Mouse (Mus musculus): ENCODE data around the gene Arhgef28.
"Not testable (repeated sequence)": the region's sequence is repeated elsewhere in the genome, so short reads cannot be mapped to it uniquely, and the experiment has no call there.

Gene Arhgef28

DNA sequence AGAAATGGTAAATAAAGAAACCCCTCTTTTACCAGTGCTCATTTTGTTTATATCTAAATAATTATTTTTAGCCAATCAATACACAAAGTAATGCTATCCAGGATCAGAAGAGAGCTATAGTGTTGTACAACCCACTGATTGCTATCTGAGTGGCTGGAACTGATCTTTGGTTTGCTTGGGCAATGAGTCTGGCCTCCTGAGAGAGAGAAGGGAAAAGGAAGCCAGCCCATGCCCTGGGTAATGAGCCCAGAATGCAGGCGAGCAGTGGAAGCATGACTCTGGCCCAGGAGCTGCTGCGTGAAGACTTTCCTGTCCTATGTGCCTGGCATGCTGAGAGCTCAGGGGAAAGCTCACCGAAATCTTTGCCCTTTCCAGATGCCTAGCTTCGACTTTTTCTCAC lies 83.5 kb downstream of the Arhgef28 start:
- no peak for DNase-seq

DNA sequence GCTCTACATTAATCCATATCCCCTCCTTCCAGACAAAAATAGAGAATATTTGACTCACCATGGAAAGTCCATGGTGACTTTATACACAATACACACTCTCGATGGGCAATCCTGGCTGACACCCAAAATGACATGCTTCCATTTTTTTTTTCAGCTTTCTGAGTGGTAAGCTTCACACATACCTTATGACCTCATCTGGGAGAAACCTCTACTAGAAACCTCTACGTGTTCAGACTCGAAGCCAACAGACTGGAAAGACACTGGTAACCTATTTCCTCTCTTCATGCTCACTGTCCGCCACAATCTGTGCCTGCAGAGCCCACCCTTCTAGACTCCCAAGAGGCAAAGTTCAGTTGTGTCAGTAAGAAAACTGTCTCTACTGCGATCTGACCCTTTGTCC lies 84.2 kb downstream of the Arhgef28 start:
- no peak for DNase-seq

DNA sequence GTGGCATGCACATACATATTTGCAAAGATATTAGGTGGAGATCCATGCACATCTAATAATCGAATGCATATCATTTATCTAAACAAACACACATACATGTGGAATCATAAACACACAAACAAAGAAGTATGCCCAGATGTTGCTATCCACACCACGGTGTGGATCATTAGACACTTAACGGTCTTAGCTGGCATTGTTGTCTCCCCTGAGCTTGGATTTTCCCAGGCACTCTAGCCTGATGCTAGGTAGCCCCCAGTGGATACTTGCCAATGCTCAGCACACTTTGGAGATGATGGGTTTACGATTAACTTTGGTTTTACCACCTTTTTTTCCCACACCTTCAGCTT lies 85.1 kb downstream of the Arhgef28 start:
- no peak for DNase-seq

DNA sequence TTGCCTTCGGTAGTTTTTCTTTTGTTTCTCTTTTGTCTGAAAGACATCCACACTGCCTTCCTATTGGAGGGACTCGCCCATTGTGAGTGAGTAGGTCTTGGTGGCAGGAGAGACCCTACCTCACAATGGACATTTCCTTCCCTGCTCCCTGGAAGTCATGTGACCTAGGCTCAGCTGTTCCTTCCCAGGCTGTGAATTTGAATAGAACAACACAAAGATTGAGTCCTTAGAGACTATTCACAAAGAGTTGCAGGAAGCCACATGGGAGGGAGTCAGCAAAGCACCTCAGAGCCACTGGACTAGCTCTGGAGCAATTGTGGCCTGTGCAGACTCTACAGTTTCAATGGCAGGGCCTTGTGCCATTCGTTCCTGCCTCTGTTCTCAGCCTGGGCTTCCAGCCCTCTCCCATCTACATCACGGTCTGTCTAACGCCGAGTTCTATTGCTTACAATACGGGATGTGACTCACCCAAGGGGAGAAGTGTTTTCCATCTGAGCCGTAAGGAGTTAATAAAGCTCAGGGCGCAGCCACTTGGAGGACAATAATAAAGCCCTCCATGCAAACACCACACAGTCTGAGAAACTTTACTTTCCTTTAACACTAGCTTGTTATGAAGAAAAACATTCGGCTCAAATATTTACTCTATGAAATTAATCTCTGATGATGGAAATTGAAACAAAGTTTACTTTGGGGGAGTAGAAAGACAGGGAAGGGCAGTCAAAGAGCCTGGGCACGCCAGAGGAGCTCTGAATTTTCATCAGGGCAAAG lies 85.7 kb downstream of the Arhgef28 start:
- DNase-seq, result no peak

DNA sequence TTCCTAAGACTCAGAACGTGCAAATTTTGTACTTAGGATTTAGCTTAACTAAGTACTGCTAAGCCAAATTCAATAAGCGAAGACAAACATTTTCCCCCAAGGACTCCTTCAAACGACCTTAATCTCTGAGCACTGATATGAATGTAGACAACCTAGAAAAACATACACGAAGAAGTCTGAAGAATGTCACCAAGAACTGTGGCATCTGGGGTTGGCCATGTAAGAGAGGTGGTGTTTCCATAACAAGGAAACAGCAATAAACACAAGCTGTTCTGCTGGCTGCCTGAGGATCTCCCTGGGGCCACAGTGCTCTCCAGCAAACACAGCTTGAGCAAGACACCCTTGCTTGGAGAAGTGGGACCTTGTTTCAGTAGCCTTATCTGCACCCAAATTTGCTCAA lies 87.9 kb downstream of the Arhgef28 start:
- DNase-seq, result no peak

DNA sequence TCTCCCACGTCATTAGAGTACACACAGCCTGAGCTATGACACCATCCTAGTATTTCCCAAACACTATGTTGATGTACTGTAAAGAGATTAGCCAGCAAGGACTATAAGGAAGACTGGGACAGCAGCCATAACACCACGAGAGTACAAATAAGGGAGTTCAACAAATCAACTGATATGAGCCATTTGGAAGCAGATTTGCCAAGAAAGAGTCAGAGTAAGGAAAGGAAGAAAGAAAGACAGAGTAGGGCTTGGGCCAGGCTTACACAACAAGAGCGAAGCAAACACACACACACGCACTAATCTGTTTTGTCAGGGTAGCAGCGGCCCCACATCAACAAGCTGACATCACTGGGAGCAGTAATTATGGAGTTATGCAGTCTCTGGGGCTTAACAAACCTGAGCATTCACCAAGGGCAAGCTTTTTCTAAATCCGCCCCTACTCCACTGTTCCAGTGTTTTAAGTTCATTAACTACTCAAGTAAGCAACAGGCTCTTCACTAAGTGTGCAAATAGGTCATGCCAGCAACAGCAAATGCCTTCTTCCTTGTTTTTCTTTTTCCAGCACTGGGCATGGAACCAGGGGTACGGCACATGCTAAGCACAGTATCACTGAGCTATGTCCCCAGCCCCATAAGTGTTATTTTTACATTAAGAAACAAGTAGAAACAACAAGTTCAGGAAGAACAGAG lies 88.5 kb downstream of the Arhgef28 start:
- no peak for DNase-seq

DNA sequence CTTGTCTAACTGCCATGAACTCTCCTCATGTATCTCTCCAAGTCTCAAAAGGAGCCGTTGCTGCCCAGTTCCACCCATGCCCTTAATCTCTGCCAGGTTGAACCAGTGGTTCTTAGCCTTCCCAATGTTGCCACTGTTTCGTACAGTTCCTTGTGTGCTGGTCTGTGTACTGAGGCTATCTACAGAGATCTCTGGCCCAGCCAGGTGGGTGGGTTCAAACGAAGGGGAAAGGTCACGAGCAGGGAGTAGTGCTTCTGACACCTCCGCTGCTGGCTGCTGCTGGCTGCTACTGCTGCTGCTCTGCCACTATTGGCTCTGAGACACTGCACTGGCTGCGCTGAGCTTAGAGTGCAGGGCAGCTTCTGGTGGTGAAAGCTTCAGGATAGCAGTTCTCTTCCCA lies 90.6 kb downstream of the Arhgef28 start:
- DNase-seq, result no peak

DNA sequence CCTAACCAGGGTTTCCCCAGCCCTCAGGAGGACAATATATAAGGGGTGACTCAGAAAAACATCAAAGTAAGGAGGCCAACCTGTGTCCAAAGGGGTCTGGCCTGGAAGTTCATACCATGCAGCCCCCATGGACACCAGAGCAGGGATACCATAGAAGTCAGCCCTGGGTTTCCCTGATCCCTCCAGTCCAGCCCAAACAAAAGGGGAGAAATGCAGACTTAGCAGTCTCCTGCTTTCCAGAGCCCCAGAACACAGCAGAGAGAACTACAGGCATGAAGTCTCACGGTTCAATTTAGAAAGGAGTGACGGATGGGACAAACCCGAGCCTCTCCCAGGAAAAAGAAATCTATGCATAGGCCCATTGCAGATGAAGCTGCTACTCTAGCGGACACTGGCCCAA lies 91.2 kb downstream of the Arhgef28 start:
- DNase-seq, result no peak

DNA sequence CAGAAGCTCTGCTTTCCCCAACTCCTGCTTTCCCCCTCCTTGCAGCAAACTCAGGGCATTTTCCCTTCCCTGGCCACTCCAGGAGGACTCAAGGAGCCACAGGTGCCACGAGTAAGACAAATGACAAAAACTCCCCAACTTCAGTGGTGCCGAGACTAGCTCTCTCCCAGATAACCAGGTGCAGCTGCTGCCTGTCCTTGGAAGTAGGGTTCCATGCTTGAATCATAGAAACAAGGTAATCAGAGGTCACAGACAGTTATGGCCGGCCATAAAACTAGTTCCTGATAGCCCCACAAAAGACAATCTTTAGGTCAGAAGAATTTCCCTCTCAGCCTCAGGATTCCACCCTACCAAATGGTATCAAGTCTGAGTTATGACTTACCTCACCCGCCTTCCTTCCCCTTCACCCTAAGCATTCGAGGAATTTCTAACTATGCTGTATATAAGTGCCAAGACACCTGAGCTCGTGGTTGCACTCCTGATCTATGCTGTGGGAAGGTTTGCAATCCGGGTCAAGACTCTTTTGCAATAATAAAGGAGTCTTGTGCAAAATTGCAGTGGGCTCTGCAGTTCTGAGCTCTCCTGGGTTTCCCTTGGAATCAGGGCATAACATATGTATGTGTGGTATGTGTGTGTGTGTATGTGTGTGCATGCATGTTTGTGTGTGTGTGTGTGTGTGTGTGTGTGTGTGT lies 93.3 kb downstream of the Arhgef28 start:
- no peak for DNase-seq

DNA sequence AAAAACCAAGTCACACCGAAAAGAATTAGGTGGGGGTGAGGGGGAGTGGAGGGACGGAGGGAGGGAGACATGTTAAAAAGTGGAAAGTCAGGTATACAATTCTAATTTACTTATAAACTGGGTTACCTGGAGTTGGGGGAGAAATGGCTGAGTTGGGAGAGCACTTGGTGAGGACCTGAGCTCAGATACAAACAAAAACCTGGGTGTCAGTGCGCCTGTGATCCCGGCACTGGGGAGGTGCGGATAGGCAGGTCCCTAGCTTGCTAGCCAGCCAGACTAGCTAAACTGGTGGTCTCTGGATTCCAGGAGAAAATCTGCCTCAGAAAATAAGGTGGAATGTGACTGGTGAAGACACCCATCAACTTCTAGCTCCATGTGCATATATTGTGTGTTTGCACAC lies 94.7 kb downstream of the Arhgef28 start:
- DNase-seq, result no peak

DNA sequence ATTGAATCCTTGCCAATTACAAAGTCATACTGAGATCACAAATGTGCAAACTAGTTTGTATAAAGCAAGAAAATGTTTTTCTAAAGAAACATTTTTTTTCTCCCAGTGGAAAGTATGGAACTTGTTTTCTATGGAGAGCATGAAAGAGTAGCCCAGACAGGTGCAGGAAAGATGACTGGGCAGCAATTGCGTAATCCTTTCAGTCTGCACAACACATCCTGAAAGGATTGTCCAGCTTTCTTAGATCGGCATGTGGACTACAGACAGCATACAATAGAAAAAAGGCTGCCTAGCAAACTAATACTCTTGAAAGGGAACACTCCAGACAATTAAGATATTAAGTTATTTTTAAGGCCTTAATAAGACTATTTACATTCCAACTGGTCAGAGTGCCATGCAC lies 95.2 kb downstream of the Arhgef28 start:
- DNase-seq, result no peak

DNA sequence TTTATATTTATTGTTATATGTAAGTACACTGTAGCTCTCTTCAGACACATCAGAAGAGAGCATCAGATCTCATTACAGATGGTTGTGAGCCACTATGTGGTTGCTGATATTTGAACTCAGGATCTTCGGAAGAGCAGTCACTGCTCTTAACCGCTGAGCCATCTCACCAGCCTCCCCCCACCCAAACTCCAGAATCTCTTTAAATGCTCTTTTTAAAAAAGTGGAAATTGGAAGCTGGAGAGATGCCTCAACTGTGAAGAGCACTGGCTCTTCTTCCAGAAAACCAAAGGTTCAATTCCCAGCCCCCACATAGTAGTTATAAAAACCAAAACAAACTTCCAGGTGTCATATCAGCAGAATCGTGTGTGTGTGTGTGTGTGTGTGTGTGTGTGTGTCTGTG lies 97.8 kb downstream of the Arhgef28 start:
- not testable (repeated sequence) for DNase-seq

DNA sequence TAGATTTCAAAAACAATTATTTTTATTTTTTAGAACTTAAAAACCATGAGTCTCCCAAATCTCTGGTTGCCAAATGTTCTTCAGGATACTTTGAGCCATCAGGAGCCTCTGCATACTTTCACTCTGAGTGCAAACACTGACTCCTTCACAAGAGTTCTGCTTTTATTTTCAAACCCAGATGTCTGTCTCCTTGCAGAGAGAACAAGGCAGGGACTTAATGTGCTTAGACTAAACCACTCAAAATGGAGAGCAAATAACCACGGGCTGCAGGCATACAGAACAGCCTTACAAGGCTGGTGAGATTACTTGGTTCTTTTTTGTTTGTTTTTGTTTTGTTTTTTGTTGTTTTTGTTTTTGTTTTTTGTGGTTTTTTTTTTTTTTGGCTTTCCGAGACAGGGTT lies 98.6 kb downstream of the Arhgef28 start:
- no peak for DNase-seq

DNA sequence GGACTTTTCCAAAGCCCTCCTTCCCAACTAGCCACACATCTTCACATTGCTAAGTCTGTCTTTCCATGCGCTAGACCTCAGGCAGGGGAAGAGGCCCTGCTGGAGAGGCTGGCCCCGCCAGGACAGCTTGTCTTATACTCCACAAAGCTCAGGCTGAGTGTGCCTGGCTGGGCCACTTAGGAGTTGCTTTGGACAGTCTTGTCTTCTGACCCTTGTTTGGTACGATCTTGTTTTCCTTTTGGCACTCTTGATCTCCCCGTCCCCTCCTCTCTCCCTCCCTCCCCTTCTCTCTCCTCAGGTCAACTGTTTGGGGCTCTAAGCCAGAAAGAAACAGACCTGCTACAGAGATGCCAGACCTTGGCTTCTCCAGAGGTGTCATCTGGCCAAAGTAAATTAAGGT lies 110.3 kb downstream of the Arhgef28 start:
- DNase-seq, result no peak

DNA sequence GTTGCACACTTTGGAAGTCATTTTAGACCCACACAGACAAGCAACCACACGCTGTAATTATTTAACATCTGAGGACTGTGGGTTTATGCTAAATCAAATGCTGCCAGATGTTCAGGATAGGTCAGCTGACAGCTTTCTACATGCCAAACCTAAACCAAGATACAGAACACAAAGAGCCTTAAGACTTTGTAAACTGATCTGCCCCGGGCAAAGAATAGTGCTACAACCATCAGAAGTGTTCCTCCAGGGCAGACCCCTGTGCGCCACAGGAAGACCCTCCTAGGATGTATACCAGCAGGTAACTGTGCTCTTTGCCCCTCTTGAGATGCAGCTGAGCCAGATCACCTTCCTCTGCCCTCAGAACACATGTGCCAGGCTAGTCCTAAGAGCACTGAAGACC lies 111.9 kb downstream of the Arhgef28 start:
- no peak for DNase-seq

DNA sequence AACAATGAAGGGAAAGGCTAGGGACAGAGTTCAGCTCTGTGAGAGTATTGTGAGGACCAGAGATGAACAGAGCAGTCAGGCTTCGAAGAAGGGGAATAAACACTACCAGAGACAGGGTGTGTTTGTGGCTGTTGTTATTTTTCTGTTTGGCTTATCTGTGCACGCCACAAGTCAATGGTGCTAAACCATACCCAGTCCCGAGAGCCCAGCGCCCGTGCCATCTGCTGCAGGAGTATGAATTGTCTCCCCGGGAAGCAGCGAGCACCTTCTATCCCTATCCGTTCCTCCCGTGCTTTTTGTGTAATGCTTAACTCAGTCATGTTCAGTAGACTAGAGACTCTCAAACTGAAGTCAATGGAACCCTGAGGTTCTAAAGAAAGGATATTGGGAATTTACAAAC lies 112.8 kb downstream of the Arhgef28 start:
- DNase-seq, result no peak

DNA sequence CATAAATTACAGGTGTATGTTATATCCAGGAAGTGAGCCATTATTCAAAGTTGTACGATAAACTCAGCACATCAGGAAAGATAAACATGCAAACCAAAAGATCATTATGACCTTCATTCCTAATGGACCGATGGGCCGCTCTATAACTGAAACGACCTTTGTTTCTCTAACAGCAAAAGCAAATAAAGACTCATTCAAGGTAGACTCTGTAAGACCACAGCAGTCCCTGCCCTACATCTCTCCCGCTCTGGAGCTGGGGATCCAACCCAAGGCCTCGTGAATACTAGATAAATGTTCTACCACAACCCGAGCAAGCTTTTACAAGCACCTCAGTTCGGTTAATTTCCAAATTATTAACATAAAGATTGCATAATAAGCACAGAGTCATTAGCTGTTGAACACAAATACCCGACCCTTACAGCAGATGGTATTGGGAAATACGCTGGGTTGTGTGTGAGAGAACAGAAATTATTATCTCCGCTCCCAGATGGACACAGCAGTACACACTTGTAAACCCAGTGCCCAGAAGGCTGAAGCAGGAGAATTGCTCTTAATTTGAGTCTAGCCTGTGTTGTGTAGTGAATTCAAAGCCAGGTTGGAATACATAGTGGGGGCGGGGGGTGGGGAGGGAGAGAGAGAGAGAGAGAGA lies 113.8 kb downstream of the Arhgef28 start:
- DNase-seq, result no peak

DNA sequence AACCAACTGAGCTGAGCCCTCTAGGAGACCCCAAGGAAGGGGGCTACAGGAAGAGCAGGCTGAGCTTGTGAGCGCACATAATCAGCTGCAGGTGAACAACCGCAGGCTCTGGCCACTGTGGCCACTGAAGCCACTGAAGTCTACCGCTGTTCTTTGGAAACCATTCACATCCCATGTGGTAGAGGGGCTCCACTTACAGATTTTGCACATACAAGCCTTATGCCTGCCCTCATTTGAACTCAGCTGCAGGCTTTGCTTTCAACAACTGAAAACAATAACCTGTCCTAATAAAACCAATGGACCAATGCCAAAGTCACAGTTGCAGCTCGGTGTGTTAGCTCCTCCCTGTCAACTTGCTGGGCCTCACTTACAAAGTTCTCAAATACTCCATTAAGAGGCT lies 126.6 kb downstream of the Arhgef28 start:
- DNase-seq, result no peak

DNA sequence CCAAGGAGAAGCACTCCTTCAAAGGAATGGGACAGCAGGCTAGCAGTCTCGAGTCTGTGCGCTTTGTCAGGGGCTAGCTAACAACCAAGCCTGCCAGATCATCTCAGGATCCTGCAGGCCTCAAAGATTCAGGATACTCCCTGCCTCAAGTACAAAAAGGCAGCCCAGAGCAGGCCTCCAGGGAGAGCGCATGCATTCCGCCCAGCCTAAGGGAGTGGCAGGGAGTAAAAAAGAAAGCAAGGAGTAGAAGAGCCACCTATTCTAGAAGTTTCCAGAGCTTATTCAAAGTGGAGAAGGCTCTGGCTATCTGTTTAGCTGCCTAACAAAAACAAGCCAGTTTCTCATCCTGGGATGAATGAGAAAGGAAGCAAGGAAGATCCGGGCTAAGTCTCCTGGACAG lies 128.0 kb downstream of the Arhgef28 start:
- DNase-seq, result no peak

DNA sequence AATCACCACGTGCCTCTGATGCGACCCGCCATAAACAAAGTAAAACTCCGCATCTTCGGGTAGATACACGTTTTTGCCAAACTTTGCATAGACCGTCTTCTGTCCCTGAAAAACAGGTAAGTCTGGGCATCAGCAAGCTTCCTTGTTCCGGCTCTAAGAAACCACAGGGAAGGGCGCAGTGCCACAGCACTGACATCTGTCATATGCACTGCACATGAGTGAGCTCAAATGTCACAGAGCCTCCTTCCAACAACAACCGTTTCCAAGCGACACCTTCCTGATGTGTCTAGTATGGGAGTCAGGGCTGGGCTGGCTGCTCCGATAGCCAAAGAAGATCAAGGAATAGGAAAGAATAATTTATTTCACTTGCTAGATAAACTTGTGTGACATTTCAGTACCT lies 129.0 kb downstream of the Arhgef28 start:
- no peak for DNase-seq

DNA sequence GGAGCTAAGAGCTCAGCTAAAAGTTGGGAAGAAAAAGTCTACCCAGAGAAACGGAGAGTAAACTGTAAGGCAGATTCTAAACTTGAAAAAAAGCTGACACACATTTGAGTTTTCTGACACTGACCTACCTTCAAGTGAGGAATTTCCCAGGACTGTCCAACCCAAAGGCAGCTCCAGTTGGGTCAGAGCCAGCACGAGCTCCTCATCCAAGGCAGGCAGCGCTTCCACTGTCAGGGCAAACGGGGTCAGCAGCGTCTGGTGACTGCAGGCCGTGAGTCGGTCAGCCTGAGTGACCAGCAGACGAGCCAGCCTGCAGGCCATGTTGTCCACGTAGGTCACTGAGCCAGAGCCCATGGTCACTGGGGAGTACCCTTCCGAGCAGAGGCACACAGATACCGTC lies 131.4 kb downstream of the Arhgef28 start:
- DNase-seq, result peak; percentile 12

DNA sequence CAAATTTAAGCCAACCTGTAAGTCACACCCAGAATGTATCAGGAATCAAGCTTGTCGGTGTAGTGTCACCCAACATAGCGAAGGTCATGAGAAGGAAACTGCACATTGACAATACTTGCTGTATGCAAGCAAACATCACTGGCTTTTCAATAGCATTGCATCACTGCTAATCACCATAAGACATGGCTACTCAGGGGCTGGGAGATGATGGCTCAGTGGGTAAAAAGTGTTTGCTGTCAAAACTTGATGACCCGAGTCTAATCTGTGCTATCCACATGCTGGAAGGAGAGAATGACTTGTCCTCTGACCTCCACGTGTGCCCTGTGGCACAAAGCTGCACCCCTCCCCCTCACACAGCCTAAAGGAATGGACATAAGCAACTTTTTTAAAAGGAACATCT lies 133.0 kb downstream of the Arhgef28 start:
- no peak for DNase-seq

DNA sequence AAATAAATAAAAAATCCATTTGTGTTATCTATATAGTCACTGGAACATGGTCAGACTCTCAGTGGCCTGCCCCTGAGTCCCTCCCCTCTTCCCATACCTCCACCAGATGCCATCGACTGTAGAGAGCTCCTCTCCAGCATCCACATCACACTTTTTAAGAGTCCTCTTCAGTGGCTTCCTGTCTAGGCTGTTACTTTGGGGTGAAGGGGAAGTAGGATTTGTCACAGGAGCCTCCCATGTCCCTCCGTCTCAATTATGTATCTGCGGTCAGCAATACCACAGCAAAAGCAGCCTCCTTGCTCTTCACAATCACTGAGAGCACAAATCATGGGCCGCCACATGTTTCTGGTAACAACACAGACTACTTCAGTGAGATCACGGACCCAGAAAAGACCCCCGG lies 135.8 kb downstream of the Arhgef28 start:
- no peak for DNase-seq

DNA sequence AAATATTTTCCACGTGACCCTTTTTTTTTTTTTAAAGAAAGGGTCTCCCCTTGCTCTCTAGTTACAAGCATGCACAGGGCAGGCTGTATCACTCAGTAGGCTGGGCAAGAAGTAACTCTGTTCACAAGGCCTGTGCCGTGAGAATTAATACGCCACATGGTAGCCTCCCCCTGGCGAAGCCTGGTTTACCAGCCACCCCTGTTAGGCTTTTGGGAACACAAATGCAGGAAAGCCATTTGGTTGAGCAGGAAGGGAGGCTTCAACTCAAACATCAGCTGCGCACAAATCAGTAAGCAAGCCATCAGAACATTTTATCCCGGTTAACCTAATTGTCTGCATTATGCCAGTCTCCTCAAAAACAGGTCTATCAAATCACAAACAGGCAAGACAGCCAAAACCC lies 136.6 kb downstream of the Arhgef28 start:
- DNase-seq, result no peak

Data from cerebellum, adult 11-12 months (tissue).